Mouse (Mus musculus): Measurements from ENCODE around the gene Adamts14. TPM values are rescaled to one million over a fixed set of nuclear protein-coding genes. Genes with fewer than 3 reads are reported as not detected.

The Adamts14 gene
- total and polyA plus RNA-seq, 3 experiments, result 0.91 to 1.6 (median 1.3) TPM

DNA sequence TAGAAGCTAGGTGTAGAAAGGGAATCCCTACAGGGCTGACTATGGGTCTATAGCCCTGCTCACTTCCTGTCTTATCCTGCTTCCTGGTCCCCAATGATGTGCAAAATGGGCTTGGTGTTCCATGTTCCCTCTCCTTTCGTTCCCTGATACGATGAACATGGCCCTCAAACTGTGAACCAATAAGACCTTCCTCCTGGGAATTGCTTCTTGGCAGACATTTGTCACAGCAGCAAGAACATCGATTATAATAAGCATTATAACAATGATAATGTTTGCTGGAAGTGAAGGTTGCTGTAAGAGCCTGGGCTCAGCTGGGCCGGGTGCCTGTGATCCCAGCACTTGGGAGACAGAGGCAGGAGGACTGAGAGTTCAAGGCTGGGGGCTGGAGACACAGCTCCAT is 11.1 kb upstream of the Adamts14 start:
- Histone ChIP-seq H3K79me2 (replicated peaks; ENCODE audit: control insufficient read depth, insufficient read depth, low read length) (no peaks in the 10 kb centered on the region), H3K36me3 (ENCODE audit: control insufficient read depth, insufficient read depth, low read length) (no peaks in the 10 kb centered on the region), H3K4me3 (no peak overlapping the region), H3K27ac (no peak overlapping the region), H3K4me1 (ENCODE audit: control insufficient read depth, insufficient read depth, low read length) (peaks cover 7% of the 10 kb centered on the region), H3K9ac (ENCODE audit: low read depth, low read length) (no peak overlapping the region), H3K27me3 (ENCODE audit: control insufficient read depth, insufficient read depth, low read length) (no peaks in the 10 kb centered on the region)
- intact Hi-C loops (cut with DNase I), result no loop called here
- TF ChIP-seq POLR2A (IDR thresholded peaks at IDR 0.05; ENCODE audit: insufficient read depth, low read depth, low read length) (no peak), EP300 (IDR thresholded peaks at IDR 0.05; ENCODE audit: insufficient read depth, low read depth, low read length) (no peak), CTCF (IDR thresholded peaks at IDR 0.05) (no peak)
- no peak for DNase-seq
- WGBS, result 68% methylated on average over 4 of the region's 4 CpGs

- WGBS, result 69% methylated on average over 5 of the region's 5 CpGs
- intact Hi-C loops (cut with DNase I), result no loop called here
- Histone ChIP-seq H3K4me1 (ENCODE audit: control insufficient read depth, insufficient read depth, low read length) (peaks cover 10% of the 10 kb centered on the region), H3K4me3 (no peak overlapping the region), H3K27ac (no peak overlapping the region), H3K27me3 (ENCODE audit: control insufficient read depth, insufficient read depth, low read length) (no peaks in the 10 kb centered on the region), H3K36me3 (ENCODE audit: control insufficient read depth, insufficient read depth, low read length) (no peaks in the 10 kb centered on the region), H3K79me2 (replicated peaks; ENCODE audit: control insufficient read depth, insufficient read depth, low read length) (no peaks in the 10 kb centered on the region), H3K9ac (ENCODE audit: low read depth, low read length) (no peak overlapping the region)
- no peak for DNase-seq
- TF ChIP-seq CTCF (IDR thresholded peaks at IDR 0.05) (no peak), POLR2A (IDR thresholded peaks at IDR 0.05; ENCODE audit: insufficient read depth, low read depth, low read length) (no peak), EP300 (IDR thresholded peaks at IDR 0.05; ENCODE audit: insufficient read depth, low read depth, low read length) (no peak)
Measured at GRCm38 (mm10) chr10:61281115-61281514, 7.9 kb upstream of the Adamts14 start.

DNA sequence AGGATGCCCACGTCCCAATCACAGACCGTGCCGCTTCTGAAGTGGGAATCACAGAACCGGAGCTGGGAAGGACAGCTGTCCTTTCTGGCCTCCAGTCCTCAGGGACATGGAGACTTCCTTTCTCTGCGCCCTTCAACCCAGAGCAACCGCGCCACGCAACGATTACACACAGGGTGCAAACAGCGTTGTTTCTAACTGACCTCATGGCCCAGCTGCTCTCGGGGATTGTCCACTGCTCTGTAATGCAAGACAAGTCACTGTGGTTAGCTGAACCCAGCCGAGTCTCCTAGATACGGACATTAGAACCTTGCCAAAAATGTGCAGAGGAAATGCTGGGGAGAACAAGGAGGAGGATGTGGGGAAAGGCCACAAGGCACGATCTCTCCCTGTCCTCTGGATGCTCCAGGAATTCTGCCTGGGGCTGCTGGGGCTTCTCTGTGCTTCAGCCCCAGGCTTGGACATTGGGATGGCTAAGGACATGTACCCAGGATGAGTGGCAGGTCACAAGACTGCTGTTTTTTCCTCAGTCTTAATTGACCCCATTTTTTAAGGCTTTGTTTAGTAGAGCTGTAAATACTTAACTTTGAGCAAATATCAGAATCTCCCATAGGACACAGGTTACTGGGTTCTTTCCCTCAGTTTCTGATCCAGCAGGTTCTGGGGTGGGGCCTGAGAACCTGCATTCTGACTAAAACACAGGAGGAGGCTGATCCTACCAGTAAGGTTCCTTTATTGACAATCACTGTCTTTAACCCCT is 4.9 kb upstream of the Adamts14 start:
- Histone ChIP-seq H3K79me2 (replicated peaks; ENCODE audit: control insufficient read depth, insufficient read depth, low read length) (no peaks in the 10 kb centered on the region), H3K36me3 (ENCODE audit: control insufficient read depth, insufficient read depth, low read length) (no peaks in the 10 kb centered on the region), H3K27me3 (ENCODE audit: control insufficient read depth, insufficient read depth, low read length) (no peaks in the 10 kb centered on the region), H3K4me3 (no peak overlapping the region), H3K9ac (ENCODE audit: low read depth, low read length) (no peak overlapping the region), H3K27ac (0 out of 2 replicates have a peak overlapping the region, but pooled peaks have one; percentile 9), H3K4me1 (ENCODE audit: control insufficient read depth, insufficient read depth, low read length) (peaks cover 4% of the 10 kb centered on the region)
- TF ChIP-seq POLR2A (IDR thresholded peaks at IDR 0.05; ENCODE audit: insufficient read depth, low read depth, low read length) (no peak), CTCF (IDR thresholded peaks at IDR 0.05) (no peak), EP300 (IDR thresholded peaks at IDR 0.05; ENCODE audit: insufficient read depth, low read depth, low read length) (0 out of 2 replicates have a peak, but pooled peaks have one; percentile 58)
- peak; percentile 70 to 84 for DNase-seq
- WGBS, result 29% methylated on average over 14 of the region's 14 CpGs
- intact Hi-C loops (cut with DNase I), result no loop called here

GRCm38 (mm10) chr10:61277051-61277450 is 3.8 kb upstream of the Adamts14 start:
- DNase-seq, result no peak
- no peak for TF ChIP-seq EP300 (IDR thresholded peaks at IDR 0.05; ENCODE audit: insufficient read depth, low read depth, low read length)
- TF ChIP-seq CTCF (IDR thresholded peaks at IDR 0.05), result no peak
- no peak for TF ChIP-seq POLR2A (IDR thresholded peaks at IDR 0.05; ENCODE audit: insufficient read depth, low read depth, low read length)
- H3K4me3 ChIP-seq, result no peak overlapping the region
- no peaks in the 10 kb centered on the region for H3K79me2 ChIP-seq (replicated peaks; ENCODE audit: control insufficient read depth, insufficient read depth, low read length)
- no peaks in the 10 kb centered on the region for H3K36me3 ChIP-seq (ENCODE audit: control insufficient read depth, insufficient read depth, low read length)
- H3K4me1 ChIP-seq (ENCODE audit: control insufficient read depth, insufficient read depth, low read length), result peaks cover 4% of the 10 kb centered on the region
- WGBS, result 97% methylated on average over 6 of the region's 6 CpGs
- H3K9ac ChIP-seq (ENCODE audit: low read depth, low read length), result no peak overlapping the region
- H3K27ac ChIP-seq, result no peak overlapping the region
- intact Hi-C loops (cut with DNase I), result no loop called here
- no peaks in the 10 kb centered on the region for H3K27me3 ChIP-seq (ENCODE audit: control insufficient read depth, insufficient read depth, low read length)

- DNase-seq, result peak in 1 of 2 experiments; percentile 26
- no peak overlapping the region for H3K4me3 ChIP-seq
- H3K27ac ChIP-seq, result no peak overlapping the region
- 2% methylated on average over 5 of the region's 5 CpGs for WGBS
- H3K36me3 ChIP-seq (ENCODE audit: control insufficient read depth, insufficient read depth, low read length), result no peaks in the 10 kb centered on the region
- intact Hi-C loops (cut with DNase I), result loop anchor here (2.0 kb wide), 1 partner anchor 61 kb away; no protein-coding TSS in a partner anchor
- no peaks in the 10 kb centered on the region for H3K79me2 ChIP-seq (replicated peaks; ENCODE audit: control insufficient read depth, insufficient read depth, low read length)
- 0 out of 2 replicates have a peak, but pooled peaks have one; percentile 48 for TF ChIP-seq EP300 (IDR thresholded peaks at IDR 0.05; ENCODE audit: insufficient read depth, low read depth, low read length)
- TF ChIP-seq POLR2A (IDR thresholded peaks at IDR 0.05; ENCODE audit: insufficient read depth, low read depth, low read length), result no peak
- peak; percentile 85 for TF ChIP-seq CTCF (IDR thresholded peaks at IDR 0.05)
- no peaks in the 10 kb centered on the region for H3K27me3 ChIP-seq (ENCODE audit: control insufficient read depth, insufficient read depth, low read length)
- no peak overlapping the region for H3K9ac ChIP-seq (ENCODE audit: low read depth, low read length)
- H3K4me1 ChIP-seq (ENCODE audit: control insufficient read depth, insufficient read depth, low read length), result peaks cover 4% of the 10 kb centered on the region
Measured at GRCm38 (mm10) chr10:61275669-61276110, 2.5 kb upstream of the Adamts14 start.

DNA sequence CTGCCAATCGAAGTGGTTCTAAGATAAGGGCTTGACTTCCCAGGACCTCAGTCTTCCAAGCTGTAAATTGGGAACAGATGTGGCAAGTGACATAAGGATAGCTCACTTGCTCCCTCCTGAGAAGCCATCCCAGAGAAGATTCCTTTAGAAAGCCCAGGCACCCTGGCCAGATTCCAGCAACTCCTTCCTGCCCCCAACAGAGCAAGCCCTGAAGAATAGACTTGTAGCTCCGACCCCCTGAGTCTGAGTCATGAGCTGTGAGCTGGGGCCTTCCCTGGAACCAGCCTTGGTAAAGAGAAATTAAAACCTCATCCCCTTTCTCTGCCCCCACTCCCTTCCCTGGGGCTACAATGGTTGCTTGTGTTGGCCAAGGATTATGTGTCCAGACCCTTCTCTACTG is 1.3 kb upstream of the Adamts14 start:
- WGBS, result 42% methylated on average over 2 of the region's 2 CpGs
- no peak overlapping the region for H3K27ac ChIP-seq
- H3K27me3 ChIP-seq (ENCODE audit: control insufficient read depth, insufficient read depth, low read length), result no peaks in the 10 kb centered on the region
- intact Hi-C loops (cut with DNase I), result loop anchor here (2.0 to 5.0 kb wide), 2 partner anchors 38 to 62 kb away; no protein-coding TSS in a partner anchor
- H3K9ac ChIP-seq (ENCODE audit: low read depth, low read length), result no peak overlapping the region
- H3K4me3 ChIP-seq, result no peak overlapping the region
- no peak for TF ChIP-seq CTCF (IDR thresholded peaks at IDR 0.05)
- TF ChIP-seq EP300 (IDR thresholded peaks at IDR 0.05; ENCODE audit: insufficient read depth, low read depth, low read length), result no peak
- TF ChIP-seq POLR2A (IDR thresholded peaks at IDR 0.05; ENCODE audit: insufficient read depth, low read depth, low read length), result no peak
- peaks cover 4% of the 10 kb centered on the region for H3K4me1 ChIP-seq (ENCODE audit: control insufficient read depth, insufficient read depth, low read length)
- H3K79me2 ChIP-seq (replicated peaks; ENCODE audit: control insufficient read depth, insufficient read depth, low read length), result no peaks in the 10 kb centered on the region
- no peak for DNase-seq
- no peaks in the 10 kb centered on the region for H3K36me3 ChIP-seq (ENCODE audit: control insufficient read depth, insufficient read depth, low read length)
